Mouse (Mus musculus) MEL (cell line): ENCODE data around the gene Ano2.

ENCODE experiments used
- E2F4 ChIP-seq: IDR thresholded peaks from 2 replicates; pipeline ENCODE4 v1.6.1; 2011; ENCODE audit warnings: low read depth, low read length, improper control_type of control experiment, borderline replicate concordance
- EP300 ChIP-seq, 2 experiments: IDR thresholded peaks; 2 replicates each; pipeline ENCODE4 v1.6.1; 2011; ENCODE audit warnings: improper control_type of control experiment in 2 of 2, low read length in 2 of 2, low read depth in 1 of 2, mild to moderate bottlenecking in 1 of 2
- MYB ChIP-seq: IDR thresholded peaks from 2 replicates; pipeline ENCODE4 v1.6.1; 2011; ENCODE audit warnings: mild to moderate bottlenecking, low read depth, low read length, improper control_type of control experiment
- POLR2A ChIP-seq, 2 experiments: IDR thresholded peaks; 2 replicates each; pipeline ENCODE4 v1.6.1; 2011 to 2012; ENCODE audit warnings: low read length in 2 of 2, mild to moderate bottlenecking in 2 of 2, control low read depth in 1 of 2, improper control_type of control experiment in 1 of 2, low read depth in 1 of 2, moderate library complexity in 1 of 2; ENCODE audit not compliant: control insufficient read depth in 1 of 2, insufficient read depth in 1 of 2, poor library complexity in 1 of 2
- ZMIZ1 ChIP-seq: IDR thresholded peaks from 2 replicates; pipeline ENCODE4 v1.6.1; 2012; ENCODE audit warnings: low read depth, mild to moderate bottlenecking, inconsistent platforms, low read length, improper control_type of control experiment, moderate library complexity
- ZNF384 ChIP-seq: IDR thresholded peaks from 2 replicates; pipeline ENCODE4 v1.6.1; 2012; ENCODE audit warnings: low read depth, mild to moderate bottlenecking, inconsistent platforms, low read length, improper control_type of control experiment

GRCm38 (mm10) chr6:125931926-125932325 lies 241.7 kb downstream of the Ano2 start:
- TF ChIP-seq MYB (no peak), E2F4 (no peak), ZNF384 (no peak), EP300 (IDR thresholded peaks at IDR 0.05; ENCODE audit: low read depth in 1 of 2, low read length in 2 of 2) (no peak), POLR2A (IDR thresholded peaks at IDR 0.05; ENCODE audit: control insufficient read depth in 1 of 2, insufficient read depth in 1 of 2, low read depth in 1 of 2, low read length in 2 of 2, poor library complexity in 1 of 2) (no peak), ZMIZ1 (no peak)
